Mouse (Mus musculus): ENCODE measurements at regions not wholly inside any gene's neighbourhood (a gene's known extent, or its start where the extent isn't known, plus 50 kb on each side); places are given as distances from the start of the nearest gene placed in this dataset.
A peak's percentile ranks its signal among the peaks of the same experiment; 100 is the strongest.

DNA sequence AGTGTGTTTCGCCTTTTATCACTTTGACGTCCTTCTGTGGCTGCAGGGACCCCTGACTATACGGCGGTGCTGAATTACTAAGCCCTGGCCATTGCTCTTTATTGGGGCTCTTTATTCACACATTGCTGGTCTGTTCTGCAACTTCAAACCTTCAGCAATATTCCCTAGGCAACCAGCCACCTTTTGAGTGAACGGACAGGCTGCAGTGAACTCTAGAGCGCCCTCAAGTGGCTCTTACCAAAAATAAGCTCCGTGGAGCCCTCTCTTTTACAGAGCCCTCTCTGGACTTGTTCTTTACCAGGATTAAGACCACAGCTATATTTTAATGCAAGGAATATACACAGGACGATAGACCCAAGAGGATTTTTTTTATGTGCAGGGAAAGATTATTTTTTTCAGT, 191.8 kb upstream of the Tenm3 start:
- DNase-seq (ENCODE audit: extremely low spot score, low spot score) = peak; percentile 29

DNA sequence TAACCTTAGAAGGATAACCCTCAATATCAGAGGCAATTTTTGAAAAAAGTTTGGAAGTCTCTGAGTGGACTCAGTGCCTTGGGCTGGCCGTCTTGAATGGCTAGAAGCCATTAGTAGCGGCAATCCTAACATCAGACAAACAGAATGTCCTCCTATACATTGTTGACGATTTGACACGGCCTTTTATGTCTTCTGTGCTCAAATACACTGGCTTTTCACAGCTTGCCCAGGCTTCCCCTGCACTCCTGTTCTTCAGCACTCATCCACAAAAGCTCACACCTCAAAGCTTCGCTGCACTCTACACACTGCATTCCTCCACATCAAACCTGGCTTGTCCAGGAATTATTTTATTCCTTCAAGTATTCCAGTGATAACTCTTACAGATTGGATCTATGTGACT, 186.5 kb upstream of the Tenm3 start:
- DNase-seq (ENCODE audit: extremely low spot score, low spot score) = no peak

DNA sequence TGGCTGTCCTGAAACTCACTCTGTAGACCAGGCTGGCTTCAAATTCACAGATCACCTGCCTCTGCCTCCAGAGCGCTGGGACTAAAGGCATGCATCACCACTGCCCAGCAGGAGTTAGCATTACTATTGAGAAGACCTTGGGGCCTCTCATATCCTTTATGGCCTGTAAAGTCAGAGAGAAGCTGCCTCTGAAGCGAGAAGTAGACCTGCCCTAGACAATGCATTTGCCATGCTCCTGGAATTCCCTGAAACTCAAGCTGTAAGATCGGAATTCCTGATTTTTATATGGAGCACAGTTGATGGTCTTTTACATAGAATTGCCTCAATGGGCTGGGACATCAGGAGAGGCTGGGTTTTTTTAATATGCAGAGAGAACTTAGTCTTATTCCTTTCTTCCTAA, 174.0 kb upstream of the Tenm3 start:
- DNase-seq (ENCODE audit: extremely low spot score, low spot score) = no peak

DNA sequence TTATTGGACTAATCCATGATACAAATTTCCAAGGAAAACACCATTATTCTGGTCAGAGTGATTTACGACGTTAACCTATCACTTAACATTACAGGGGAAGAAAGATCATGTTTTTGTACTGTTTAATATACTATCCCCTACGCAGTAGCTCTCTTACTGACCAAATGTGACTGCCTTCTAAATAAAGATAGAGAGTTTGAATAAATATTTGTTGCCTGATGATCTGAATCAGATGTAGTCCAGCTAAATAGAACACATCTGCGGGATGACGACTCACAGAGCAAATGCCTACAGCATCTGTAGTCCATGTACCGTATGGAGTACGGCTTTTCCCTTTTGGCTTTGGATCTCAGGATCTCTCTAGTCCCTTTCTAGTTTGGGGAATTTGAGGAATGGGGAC, 171.9 kb upstream of the Tenm3 start:
- no peak for DNase-seq (ENCODE audit: extremely low spot score, low spot score)

DNA sequence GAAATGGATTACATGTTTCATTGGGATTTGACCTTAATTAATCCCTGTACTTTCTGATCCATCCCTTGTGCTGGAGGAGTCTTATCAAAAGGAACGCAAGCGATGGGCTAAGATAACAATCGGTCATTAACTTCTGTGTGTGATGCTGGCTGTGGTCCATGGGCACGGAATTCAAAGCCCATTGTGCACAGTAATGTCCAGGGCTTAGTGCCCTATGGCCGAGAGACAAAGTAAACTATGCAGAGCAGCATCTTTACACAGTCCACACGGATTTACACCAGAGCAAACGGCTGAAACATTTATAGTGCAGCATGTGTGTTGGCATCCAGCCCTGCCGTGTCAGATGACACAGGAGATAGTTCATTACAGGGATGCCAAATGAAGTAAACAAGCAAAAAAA, 171.4 kb upstream of the Tenm3 start:
- no peak for DNase-seq (ENCODE audit: extremely low spot score, low spot score)

DNA sequence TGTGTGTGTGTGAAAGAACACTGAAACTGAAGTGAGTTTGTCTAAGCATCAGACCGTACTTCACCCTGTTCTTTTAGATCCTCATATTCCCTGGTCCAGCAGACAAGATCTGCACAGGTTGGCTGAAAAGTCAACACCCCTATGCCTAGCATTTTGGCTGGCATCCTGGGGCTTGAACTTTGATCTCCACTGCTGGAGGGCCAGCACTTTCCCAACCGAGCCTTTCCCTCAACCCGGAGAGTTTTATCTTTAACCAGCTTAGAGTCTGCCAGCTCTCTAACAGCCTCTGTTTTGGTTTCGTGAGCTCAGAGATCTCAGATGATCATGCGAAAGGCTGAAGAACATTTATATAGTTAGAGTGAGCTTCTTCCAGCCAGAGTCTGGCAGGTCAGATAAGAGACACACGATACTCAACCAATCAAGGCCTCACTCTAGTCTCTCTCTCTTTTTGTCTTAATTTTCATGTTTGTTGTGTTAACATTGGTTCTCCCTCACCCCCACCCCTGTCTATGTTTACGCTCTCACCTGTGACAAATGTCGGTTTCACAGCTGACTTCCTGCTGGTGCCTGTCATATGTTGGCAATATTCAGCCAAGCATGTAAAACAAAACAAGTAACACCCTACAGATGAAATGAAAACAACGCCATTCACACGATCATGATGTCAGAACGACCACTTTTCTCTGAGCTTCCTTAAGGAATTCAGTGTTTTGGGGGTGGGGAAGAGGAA, 162.7 kb upstream of the Tenm3 start:
- DNase-seq (ENCODE audit: extremely low spot score, low spot score) = no peak

DNA sequence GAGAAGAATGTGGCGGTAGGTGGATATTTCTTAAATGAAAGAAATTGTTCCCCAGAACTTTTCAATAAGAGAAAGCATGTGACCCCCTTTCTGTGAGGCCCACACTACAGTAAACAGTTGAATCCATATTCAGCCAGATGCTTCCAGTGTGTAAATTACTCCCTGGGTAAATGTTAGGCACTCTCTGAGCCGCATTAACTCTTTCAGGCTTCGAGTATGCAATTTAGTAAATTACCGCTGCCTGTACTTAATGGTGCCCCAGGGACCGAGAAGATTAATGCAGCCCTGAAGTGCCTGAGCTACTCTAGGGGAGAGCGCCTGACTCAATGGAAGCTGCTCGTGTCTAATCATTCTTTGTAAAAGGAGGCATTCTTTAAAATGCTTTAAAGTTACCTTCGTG, 137.9 kb upstream of the Tenm3 start:
- peak; percentile 19 for DNase-seq (ENCODE audit: extremely low spot score, low spot score)

DNA sequence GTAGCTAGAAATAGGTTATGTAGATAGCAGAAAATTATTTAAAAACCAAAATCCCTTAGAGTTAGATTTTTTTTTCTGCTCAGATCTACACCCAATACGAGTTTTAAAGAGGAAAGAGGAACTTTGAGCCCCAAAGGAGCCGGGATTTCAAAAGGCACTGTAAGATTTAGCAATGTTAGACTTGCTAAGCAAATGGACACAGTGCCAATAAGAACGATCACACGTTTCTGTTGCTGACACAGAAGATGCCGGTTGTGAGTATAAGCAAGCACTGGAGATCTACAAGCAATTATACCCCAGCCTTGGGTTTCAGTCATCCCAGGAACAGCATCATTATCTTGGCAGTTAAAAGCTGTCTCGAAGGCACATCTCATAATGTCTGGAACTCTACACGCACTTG, 137.0 kb upstream of the Tenm3 start:
- DNase-seq (ENCODE audit: extremely low spot score, low spot score) = no peak

DNA sequence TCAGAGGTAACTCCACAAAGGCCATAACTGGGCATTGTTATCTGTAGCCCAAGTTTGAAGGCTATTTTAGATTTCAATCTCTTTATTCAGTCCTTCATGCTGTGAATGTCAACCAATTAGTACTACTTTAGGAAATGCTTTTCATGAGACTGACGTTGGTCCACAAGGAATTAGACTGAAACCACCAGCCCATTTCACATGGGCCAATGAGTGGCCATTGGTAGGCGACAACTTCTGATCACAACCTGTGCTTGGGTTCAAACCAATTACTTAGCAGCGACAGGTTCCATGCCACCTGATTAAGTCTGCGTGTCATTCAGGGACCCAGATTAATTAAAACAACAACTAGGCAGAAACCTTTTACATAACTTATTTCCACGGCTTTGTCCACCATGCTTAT, 126.9 kb upstream of the Tenm3 start:
- no peak for DNase-seq (ENCODE audit: extremely low spot score, low spot score)

DNA sequence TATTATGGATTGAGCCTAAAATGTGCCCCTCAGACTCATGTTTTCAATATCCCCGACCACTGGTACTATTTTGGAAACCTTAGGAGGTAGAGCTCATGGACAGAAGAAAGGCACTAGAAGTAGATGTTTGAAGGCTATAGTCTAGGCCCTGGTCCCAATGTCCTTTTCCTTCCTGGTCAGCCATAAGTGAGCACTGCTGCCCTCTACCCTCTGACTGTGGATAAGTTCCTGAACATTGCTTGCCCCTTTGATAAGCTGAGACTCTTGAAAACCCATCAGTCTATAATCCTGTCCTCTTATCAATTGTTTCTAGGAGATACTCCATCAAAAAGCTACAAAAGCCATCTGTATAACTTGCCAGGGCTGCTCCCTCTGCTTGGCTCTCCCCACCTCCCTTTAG, 121.2 kb upstream of the Tenm3 start:
- DNase-seq (ENCODE audit: extremely low spot score, low spot score) = no peak

DNA sequence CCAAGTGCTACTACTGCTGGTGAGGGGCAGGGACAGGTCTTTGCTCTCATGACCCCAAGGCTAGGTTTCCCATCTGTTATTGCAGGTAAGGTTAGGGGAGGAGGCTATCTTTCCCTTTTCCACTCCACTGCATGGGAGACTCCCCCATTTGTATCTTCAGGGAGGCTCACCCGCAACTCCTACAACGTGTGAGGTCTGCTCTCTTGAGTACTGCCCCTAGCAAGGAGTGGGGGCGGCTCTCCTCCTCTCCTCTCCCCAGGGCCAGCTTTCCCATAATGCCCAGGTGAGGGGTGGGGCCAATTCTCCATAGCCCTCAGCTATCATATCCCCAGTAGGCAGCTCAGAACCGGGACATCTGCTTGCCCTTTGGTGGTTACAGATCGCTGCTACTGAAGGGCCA, 113.9 kb upstream of the Tenm3 start:
- DNase-seq (ENCODE audit: extremely low spot score, low spot score) = no peak

DNA sequence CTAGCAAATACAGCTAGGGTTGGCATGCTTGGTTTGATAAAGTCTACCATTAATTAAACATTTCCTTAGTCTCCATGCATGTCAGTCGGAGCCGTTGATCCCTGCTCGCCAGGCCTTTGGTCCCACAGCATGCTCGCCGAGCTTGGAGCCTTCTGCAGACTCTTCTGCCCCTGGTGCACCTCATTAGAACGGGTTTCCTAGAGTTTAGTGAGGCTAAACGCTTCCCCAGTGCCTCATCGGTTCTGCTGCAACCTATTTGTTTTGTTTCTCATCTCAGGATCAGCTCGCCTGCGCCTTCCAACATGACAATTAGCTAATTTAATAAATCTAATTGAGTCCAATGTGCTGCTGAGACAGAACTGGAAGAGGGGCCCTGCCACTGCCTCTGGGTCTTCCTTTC, 107.7 kb upstream of the Tenm3 start:
- DNase-seq (ENCODE audit: extremely low spot score, low spot score) = no peak

DNA sequence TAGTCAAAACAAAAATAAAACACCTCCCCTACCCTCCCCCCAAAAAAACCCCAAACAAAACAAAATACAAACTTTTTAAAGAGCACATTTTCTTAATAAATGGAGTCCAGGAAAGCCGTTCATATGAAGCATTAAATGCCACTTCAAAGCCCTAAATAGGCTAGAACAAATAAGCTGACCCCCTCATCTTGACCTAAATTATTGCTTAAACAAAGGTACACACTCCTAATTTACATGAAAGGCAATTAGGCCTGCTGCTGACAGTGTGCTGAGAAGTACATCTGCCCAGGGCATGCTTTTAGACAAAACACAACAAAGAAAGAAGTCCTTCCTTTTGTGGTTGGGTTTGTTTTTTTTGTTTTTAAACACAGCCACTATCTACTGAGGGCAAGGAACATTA, 100.4 kb upstream of the Tenm3 start:
- DNase-seq (ENCODE audit: extremely low spot score, low spot score) = no peak

DNA sequence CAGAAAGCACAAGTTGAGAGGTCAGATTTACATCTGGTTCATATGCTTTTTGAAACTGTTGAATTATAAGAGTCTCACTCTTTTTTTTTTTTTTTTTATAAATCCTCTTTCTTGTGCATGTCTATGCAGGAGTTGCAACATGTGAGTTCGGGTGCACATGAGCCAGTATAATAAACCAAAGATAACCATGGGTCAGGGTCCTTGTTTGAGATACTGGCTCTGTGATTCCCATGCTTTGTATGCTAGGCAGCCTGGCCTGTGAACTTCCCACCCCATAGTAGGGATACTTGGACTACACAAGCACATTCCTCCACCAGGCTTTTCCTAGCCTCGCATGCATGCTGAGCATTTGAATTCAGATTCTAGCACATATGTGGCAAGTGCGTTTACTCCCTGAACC, 93.4 kb upstream of the Tenm3 start:
- DNase-seq (ENCODE audit: extremely low spot score, low spot score) = no peak

DNA sequence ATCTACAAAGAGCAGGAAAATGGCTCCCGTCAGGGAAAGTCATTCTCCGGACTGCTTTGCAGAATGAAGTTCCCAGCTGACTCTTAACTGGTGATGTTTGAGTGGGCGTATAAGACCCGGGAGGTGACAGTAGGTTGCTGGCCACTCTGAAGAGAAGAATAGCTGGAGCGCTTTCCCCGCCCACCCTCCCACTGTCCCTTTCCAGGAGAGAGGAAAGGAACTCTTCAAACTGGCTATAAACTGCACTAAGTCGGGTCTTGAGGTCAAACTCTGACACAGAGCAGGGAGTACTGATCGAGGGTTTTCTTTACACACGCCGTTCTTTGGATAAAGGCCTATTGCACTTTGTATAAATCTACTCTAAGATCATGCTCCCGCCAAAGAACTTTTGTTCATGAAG, 83.4 kb upstream of the Tenm3 start:
- no peak for DNase-seq (ENCODE audit: extremely low spot score, low spot score)

DNA sequence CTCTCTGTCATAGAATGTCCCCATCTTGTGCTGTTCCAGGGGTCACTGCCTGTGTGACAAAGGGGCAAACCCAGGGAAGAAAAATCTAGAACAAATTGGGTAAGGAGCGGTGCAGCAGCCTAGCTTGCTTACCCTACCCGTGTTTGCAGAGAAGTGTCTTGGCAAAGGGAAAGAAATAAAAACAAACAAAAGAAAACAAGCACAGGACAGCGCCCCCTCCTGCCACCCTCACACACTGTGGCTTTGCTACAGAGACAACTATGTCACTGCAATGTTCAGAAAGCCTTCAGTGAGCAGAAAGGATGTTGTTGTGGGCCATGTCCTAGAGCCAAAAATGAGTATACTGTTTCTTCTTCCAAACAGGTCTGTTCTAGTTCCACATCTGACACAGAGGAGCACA, 71.5 kb upstream of the Tenm3 start:
- DNase-seq (ENCODE audit: extremely low spot score, low spot score) = no peak

DNA sequence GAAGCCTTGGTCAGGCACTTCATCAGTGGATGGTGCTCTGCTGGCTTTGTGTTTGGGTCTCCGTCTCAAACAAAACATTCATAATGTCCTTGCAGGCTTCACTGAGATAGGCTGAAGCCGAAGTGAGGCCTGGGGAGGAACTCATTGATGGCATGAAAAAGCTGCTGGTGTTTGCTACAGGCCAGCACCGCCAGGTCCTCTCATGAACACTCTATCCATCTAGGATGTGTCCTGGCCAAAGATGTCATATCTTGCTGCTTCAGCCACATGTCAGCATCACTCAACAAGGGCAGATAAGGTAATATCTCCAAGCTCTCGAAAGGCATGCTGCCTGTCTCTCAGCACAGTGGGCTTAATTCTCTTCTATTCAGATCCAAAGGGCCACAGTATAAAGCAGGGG, 69.1 kb upstream of the Tenm3 start:
- no peak for DNase-seq (ENCODE audit: extremely low spot score, low spot score)

DNA sequence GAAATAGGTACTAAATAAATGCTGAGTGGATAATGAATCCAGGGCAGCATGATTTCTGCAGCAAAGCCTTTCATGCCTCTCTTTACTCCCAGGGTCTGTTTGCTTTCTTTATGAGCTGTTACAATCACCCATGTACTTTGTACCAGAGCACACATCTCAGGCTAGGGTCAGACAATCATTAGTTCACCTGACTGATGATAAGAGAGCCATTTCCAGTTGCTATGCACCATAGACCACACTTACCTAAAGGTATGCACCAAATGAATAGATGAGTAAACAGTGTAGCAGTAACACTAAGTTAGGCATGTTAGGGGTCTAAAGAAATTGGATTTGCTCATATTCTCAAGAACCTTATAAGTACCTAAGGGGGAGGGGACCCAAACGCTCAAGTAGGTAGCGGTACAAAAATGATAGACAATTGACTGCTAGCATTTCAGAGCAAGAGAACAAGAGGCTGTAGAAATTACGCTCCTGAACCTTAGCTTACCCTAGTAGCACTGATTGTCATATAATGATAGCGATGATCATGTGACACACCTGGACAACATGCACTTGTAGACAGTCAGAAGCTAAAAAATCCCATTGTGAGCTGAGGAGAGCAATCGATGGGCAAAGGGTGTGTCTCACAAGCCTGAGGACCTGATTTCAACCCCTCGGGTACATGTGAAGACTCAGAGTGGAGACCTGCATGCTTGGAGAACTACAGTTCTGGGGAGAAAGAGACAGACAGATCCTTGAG, 58.1 kb upstream of the Tenm3 start:
- DNase-seq (ENCODE audit: extremely low spot score, low spot score) = no peak

DNA sequence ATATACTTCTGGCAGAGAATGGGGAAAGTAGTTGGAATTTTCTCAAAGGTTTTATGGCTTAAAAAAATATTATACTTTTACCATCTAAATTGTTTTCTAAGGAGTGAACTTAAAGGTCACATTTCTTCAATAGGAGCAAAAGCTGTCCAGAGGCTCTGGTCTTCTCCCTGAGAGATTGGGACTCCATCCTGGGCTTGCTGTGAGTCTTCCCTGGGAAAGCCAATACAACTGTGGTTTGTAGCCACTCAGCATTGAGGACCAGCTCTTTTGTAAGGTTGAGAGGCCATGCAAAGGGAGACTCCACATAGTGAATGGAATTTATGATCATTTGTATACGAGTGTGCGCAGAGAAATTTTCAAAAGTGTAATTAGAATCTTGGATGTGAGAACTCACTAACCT, 52.9 kb upstream of the Tenm3 start:
- no peak for DNase-seq (ENCODE audit: extremely low spot score, low spot score)

DNA sequence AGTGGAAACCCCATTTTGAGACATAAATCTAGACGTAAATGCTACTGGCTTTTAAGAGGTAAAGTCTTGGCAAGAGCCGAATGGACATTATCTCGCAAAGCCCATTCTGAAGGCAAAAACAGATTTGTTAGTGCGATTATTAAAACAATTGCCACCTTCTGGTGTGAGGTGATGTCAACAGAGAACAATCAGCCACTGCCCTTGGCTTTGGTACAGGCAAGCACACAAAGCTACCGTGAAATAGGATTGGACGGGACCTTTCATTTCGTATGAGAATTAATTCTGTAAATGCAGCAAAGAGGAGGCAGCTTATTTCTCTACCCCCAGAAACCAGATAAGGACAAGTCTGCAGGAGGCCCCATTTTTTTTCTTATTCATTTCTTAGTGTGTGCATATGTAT, 52.5 kb upstream of the Tenm3 start:
- no peak for DNase-seq (ENCODE audit: extremely low spot score, low spot score)

DNA sequence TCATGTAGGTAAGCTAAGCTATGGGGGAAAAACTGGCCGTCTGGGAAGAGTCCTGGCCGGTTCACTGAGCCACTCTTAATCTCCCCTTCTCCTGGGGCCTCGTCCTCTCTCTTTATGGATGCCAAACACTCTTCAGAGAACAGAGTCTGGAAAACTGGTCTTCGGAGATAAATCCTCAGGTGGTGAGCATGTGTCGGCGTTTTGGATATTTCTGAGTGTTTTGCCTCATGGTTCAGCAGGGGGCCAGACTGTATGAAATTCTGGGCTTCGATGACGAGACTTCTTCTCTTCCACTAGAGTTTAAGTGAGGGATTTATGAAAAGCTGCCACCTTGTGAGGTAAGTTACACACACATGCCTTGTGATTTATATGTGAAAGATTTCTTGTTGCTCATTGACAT, 51.8 kb upstream of the Tenm3 start:
- no peak for DNase-seq (ENCODE audit: extremely low spot score, low spot score)
